Mouse (Mus musculus): ENCODE results near the gene Pak7. TPM values are rescaled to one million over a fixed set of nuclear protein-coding genes. Genes with fewer than 3 reads are reported as not detected.
"Not testable (repeated sequence)": the region's sequence is repeated elsewhere in the genome, so short reads cannot be mapped to it uniquely, and the experiment has no call there.

Gene Pak7
- under 1 TPM in 1 of 2 experiments, not detected in 1; 0.10 TPM for total RNA-seq (2021)
- long read RNA-seq, experiment 1: 0 reads
- long read RNA-seq, experiment 2: 0 reads

DNA sequence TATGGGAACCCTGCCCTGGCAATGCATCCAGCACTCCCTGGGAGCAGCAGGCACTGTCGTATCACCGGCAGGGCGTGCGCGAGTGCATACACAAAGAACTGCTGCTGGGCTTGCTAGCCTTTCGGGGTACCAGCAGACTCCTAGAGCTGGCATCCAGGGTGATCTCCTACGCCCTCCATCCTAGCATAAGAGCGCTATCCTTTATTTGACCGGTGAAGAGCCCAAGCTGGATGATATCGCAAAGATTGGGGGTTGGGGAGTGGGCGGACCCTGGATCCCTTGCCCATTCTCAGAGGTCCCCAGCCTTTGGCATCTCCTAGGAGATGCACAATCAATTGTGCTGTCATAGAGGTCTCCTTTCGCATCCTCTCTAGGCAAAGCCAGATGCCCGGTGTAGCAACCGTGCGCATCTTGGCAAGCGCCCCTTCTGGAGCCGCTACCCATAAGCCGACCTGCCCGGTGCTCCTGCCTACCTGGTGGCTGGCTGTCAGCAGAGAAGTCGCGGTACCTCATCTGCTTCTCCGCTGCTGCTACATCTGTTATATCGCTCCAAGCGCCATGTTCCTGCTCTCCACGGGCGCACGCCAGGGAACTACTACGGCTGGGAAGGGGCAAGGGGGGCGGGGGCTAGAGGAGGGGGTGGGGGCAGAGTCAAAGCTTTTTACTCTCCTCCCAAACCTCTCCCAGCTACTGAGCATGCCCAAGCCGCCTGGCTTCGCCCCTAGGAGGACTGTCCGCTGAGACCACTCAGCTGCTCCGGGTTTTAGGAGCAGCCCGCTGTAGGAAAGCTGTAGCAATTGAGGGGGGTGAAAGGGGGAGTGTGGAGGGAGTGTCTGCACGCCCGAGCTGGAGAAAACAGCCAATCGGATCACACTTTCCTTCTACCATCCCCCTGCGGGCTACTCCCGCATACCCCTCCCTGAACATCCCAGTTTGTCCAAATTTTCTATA is at the start of gene Pak7:
TSS of gene Pak7 (minus strand) at position 787 of the 951 bp plus-strand sequence.
- peak in 1 of 2 experiments; percentile 3 for DNase-seq

DNA sequence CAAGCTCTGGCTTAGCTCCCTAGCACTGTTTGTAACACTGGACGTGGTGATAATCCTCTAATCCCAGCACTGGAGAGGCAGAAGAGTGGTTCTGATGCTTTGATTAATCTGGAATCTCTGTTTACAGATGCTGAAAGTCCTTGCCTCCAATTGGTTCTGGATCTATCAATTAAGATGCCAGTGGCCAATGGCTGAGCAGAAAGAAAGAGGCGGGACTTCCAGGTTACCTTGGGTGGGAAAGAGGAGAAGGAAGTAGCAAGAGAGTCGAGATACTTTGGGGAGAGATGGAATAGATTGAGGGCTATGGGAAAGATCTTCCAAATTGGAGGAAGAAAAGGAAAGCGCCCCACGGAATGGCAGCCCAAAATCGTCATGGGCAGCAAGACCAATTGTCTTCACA is 37.8 kb upstream of the Pak7 start:
- no peak for DNase-seq

DNA sequence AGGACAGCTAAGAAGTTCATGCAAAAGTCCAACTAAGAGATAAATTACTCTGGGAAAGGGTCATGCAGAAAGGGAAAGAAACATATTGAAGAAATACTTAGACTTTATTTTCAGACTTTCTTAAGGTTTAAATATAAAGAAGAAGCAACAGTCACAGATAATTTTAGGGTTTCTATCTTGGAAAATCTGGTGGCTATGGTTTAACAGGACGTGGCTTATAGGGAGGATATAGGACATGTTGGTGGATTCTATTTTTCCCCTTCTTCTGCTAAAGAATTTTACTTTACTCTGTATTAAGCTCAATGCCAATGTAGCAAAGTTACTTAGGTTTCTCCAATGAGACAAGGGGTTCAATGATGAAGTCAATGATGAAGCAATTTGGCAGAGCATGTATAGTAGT is 31.8 kb upstream of the Pak7 start:
- DNase-seq: no peak

DNA sequence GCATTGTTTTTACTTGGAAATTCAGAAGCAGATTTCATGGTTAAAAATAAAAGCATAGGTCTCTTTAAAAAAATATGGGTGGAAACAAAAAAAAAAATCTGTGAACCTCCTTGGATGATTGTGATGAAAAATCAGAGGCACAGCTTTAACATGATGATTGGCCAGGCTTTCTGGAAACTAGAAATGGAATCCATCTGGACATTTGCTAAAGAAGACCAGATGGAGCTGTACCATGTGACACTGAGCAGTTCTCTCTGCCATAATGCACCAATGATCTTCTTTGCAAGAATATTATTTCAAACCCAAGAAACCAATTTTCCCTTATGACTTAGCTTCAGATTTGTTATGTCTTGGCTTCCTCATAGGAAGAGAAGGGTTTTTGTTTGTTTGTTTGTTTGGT is 28.6 kb upstream of the Pak7 start:
- no peak for DNase-seq

DNA sequence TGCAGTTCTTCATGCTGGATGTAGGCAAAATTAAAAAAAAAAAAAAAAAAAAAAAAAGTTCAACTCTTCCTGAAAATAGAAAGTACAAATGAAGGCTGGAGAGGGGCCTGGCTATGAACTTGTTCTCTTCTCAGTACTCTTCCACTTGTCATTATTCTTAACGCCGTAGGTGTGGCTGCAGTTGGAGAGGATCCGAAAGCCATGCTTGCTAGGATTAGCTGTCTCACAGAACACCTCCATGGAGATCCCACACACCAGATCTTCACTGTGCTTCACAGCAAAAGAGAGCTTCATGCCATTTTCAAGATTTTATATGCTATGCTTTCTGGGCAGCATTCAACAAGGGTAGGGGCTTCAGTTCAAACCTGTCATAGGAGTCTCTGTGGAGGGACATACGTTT is 14.8 kb upstream of the Pak7 start:
- DNase-seq: no peak

DNA sequence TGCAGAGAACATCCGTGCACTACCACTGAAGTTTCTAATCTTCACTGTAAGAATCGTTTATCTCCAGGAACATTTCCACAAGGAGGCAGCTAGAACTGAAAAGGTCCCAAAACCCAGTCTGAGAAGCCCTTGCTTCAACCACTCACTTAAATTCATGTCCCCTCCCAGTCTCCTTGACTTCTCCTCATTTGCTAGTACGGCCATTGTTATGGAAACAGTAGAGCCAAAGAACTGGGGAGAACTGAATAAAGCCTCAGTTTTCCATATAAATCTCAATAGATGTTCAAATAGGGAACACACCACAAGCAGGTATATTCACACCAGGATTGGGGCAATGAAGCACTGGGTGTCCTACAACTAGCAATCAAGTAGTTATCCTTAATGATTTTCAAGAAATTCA is 12.4 kb downstream of the Pak7 start:
- no peak for DNase-seq

DNA sequence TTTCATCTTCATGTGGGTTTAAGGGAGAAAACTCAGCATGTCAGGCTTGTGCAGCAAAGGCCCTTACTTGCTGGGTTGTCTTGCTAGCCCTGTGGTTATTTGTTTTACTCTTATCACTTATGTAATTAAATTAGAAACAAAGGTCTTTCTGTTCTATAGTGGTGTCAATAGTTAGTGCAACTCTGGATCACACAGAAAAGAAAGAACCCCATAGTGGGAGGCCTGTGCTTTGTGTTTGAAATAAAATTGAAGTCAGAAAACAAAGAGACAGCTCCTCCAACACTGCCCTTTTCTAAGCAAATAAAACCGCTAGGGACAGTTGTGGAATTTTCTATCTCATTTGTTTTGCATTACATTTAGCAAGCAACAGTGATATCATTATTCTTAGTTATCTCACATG is 15.4 kb downstream of the Pak7 start:
- DNase-seq: no peak

DNA sequence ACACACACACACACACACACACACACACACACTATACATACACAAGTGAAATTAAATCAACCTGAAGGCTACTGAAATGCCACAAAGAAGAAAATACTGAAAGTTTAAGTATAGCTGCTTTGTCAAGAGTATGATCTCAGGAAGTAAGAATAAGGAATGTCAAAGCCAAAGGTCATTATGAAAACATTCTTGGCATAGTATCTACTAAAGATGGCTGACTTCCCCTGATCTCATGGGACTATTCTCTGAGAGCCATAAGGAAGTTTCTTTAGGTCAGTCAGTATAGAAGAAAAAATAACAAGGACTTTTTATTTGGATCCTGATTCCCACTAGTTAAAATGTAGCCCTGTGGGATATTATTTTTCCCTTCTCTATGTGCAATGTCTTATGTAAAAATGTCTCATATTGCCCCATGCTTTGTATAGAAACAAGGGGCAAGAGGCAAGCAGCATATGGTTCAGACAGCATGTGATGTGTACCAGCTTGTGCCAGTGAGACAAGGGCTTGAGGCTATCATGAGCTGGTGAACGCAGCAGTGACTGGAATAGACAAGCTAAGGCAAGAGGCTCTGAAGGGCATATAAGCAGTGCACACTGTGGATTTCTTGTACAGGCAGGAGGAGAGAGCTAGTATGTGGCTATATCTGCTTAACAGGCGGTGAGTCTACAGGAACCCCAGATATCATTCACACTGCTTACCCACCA is 36.2 kb downstream of the Pak7 start:
- DNase-seq: no peak

DNA sequence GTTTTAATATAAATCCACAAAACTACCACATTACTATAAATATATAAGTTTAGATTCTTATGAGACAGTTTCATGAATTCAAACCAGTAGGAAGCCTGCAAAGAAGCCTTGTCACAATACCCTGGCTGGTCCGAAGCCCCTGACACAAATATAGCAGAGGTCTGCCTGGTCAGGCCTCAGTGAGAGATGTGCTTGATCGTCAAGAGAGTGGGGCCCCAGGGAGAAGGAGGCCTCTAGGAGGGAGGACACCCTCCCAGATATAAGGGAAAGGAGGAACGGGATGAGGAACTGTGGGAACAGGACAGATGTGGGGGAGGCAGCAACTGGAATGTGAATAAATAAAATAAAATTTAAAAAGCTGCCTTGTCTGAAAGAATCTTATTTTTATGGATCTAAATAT is 37.3 kb downstream of the Pak7 start:
- DNase-seq: no peak

DNA sequence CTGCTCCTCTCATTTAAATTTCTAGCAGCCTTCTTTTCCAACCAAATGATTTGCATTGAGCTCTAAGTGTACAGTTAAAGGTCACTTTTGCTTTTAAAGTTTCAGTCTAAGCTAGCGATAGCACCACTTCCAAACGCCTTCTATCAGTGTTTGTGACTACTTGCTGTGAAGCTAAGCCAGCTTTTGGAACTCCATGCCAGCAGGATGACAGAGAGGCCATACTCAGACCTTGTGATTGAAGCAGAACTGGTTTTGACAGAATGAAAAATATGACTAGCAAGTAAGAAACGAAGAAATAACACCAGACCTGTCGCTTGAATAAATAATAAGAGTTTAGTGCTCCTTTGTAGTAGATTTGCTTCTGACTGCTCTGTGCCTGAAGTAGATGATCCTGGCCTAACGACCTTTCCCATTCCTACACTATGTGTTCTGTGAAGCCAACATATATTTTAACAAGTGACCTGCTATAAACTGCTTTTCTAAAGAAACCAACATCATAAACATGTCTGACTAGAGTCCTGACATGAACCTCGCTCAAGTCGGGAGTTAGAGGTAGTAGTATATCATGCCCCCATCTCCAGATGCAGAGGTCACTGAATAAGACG is 38.0 kb downstream of the Pak7 start:
- DNase-seq: peak; percentile 19 to 20

DNA sequence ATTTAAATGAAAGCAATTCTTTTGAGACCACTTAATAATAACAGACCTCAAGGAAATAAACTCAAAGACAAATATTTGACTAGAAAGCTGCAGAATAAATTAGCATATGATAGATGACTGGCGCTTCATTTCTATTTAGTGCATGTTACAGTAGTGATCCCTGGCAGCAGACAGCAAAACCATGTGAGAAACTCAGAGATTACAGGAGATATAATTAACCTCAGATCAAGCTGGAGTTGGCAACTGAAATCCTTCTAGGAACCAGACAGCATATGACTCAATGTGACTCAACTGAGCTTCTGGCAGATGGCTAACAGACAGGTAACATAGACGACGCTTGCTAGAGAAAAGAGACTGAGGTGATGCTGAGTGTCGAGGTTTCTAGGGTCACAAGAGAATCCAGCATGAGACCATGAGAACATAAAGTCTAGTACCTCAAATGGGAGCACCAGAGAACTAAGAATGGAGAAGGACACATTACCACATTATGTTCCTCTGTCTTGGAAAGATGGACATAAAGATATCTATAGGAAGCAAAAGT is 43.5 kb downstream of the Pak7 start:
- not testable (repeated sequence) for DNase-seq

DNA sequence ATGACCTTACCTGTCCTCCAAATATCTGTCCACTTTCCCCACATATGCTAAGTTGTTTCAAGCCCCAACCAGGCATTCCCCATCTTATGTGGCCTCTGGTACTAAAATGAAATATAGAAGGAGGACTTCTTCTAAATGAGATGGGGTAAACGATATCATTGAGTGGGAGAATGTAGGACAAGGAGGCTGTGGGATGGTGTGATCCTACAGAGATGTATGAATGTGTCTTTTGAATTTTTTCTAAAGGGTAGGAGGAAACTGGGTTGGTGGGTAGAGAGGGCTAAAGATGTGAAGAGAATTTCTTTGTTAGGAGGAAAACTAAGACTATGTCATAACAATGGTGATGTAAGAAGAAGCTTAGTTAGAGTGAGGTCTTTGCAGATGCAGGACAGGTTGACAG is 57.8 kb downstream of the Pak7 start:
- DNase-seq: no peak

DNA sequence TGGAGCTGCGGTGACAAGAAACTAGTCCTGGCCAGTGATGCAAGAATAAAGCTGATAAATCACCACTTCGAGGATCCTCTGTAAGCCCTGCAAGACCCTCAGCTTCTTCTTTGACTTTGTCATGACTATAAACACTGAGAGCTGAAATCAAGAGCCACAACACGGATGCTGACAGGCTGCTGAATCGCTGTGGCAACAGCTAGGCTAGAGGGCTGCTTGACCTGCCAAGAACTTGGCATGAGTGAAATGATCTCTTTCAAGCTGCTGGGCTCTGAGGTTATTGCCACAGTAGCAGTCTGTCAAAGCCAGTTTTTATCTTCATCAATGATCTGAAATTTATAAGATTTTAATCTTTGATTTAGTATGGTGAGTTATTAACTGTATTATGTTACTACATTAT is 62.1 kb downstream of the Pak7 start:
- DNase-seq: no peak

DNA sequence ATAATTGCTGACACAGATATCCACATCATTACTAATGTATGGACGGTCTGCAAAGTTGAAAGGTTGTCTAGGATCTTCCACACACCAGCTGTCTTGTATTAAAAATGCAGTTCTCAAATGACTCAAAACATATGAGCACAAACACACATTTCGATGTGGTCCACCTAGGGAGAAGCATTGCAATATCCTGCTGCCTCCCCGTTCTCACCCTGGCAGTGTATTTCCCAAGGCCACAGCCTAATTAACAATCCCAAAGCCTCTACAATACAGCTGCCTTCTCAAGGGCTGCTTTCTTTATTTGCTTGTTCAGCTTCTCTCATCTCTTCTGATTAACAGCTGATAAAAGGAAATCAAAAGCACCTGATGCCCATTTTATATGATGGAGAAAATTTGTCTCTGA is 78.5 kb downstream of the Pak7 start:
- DNase-seq: no peak

DNA sequence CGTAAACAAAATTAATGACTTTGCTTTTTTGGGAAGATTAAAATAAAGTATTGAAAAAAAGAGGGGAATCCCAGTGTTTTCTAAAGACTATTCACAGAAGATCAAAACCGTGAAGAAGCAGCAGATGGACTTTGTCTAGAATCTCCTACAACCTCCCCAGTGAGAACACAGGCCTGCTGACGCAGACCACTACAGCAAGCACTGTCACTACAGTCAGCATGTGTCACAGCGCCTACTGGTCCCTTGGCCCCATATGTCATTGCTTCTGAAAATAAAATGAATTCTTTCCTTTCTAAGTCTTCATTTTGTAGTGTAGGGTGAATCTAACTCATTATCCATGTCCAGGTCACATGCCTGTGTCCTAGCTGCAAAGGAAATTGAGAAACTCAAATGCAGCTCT is 79.0 kb downstream of the Pak7 start:
- no peak for DNase-seq

DNA sequence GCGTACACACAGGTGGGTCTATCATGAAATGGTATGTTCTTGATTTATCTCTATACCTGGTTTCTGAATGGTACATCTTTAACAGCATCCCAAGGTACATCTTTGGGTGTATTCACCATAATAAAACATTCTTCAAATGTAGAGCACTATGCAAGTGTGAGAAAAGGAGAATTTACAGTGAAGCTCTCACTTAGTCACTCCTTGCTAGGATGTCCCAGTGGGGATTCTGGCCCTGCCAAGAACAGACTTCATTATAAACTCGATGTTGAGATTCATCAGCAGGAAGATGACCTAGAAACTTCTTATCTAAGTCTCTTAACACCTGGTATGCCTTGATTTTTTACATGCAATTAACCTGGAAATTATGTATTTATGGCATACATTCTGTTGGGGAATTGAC is 85.6 kb downstream of the Pak7 start:
- no peak for DNase-seq

DNA sequence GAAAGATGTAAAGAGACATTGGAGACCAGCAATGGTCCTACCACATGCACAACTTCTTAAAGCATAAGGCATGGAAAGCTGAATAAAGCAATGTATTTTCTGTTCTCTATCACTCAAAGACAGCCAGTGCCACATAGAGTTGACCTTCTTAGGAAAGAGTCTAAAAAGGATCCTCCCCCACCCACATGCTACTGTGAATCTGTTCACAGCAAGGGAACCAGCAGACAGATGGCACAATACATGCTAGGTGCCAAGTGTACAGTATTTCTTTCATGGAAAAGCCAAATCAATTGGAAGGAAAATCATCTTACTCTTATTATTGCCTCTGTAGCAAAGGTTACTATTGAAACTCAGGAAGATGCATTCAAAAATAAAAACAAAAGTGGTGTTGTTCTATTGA is 86.4 kb downstream of the Pak7 start:
- no peak for DNase-seq

DNA sequence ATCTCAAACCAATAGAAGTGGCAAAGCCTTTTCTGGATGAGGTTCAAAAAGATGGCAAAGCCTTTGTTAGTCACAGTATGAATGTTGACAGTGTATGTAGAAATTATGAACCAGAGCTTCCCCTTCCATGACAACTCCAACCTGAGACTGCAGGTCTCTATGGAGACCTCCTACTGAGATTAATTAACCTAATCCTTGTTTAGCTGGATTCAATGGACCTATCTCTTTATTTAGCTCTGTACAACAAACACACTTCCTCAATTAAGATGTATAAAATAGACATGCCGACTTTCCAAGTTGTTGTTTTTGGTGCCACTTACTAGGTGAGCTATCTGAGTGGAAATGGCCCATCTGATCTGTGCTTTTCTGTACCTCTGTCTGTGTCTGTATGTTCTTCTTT is 90.4 kb downstream of the Pak7 start:
- no peak for DNase-seq

DNA sequence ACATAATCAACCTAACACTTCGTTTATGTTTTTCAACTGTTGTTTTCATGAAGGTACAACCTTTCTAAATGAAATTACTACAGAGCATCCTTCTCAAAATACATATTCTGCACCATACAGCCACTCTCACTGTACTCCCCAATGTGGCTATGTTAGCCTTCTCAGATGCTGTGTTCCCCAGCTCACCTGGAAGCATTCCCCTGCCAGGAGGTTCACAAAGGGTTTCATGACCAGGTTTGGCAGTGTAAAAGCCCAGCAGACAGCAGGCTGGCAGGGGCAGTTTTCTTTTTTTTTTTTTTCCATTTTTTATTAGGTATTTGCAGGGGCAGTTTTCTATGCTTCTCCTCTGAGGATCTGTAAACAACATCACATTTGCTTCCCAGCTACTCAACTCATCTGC is 105.7 kb downstream of the Pak7 start:
- DNase-seq: no peak

DNA sequence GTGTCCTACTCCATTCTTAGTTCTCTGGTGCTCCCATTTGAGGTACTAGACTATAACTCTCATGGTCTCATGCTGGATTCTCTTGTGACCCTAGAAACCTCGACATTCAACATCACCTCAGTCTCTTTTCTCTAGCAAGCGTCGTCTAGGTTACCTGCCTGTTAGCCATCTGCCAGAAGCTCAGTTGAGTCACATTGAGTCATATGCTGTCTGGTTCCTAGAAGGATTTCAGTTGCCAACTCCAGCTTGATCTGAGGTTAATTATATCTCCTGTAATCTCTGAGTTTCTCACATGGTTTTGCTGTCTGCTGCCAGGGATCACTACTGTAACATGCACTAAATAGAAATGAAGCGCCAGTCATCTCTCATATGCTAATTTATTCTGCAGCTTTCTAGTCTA is 145.8 kb downstream of the Pak7 start:
- DNase-seq: not testable (repeated sequence)

DNA sequence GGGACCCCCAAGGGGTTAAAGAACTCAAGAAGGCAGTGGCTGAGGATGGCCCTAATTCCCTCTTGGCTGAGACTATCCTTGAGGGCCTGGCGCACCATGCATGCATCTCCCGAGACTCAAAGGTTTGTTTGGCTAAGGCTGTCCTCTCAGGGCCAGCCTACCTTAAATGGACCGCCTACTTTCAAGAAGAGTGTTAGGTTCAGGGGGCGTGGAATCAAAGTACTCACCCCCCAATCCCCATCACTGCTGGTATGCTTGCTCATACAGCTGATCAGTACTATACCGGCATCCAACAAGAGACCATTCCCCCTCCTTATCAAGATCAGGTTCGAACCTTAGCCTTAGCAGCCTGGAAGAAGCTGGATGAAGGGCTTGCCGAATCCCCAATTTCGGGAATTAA is 156.5 kb downstream of the Pak7 start:
- DNase-seq: no peak

DNA sequence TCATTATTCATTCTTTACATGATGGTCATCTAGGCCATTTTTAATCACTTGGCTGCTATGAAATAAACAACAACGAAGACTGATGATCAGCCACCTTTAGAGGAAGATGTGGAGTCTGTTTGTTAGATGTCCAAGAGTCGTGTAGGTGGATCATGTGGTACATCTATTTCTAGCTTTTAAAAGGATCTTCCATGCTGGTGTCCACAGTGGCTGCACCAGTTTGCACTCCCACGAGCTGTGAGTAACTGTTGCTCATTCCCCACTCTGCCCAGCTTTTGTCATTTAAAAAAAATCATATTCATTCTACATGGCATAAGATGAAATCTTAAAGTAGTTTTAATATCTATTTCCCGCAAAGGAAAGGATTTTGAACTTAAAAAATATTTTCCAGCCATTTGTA is 183.7 kb downstream of the Pak7 start:
- no peak for DNase-seq

DNA sequence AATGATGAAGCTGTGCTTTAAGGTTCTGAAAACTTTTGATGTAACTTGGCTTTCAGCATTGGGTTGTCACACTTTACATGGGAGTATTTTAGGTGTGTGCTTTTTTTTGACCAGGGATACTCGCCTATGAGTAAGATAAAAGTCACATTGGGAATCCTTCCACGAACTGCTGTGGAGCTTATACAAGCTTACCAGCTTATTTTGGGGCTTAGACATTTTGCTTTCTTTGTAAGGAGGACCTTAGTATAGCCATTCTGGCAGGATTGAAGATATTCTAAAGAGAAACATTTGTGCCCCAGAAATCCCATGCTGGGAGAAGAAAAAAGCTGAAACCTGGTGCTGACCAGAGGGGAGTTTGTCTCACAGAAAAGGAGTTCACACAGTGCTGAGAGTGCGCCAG is 212.7 kb downstream of the Pak7 start:
- DNase-seq: no peak
